Mouse (Mus musculus): ENCODE measurements at regions not wholly inside any gene's neighbourhood (a gene's known extent, or its start where the extent isn't known, plus 50 kb on each side); places are given as distances from the start of the nearest gene placed in this dataset.

GRCm38 (mm10) chr14:62003013-62003781 lies 289.2 kb upstream of the Rnaseh2b start:
- Histone ChIP-seq H3K27me3 (replicated peaks) (no peaks in the 10 kb centered on the region), H3K4me3 (replicated peaks in 1 of 3; ENCODE audit: low read depth in 2 of 3, low read length in 2 of 3, poor library complexity in 1 of 3) (no peak overlapping the region), H3K27ac (ENCODE audit: insufficient read depth, low read depth) (no peak overlapping the region), H3K4me1 (ENCODE audit: control insufficient read depth in 1 of 2, insufficient read depth in 2 of 2) (peaks cover 4 to 7% of the 10 kb centered on the region in 2 experiments; a peak in 3 of 4 replicates), H3K9ac (ENCODE audit: insufficient read depth, low read depth) (no peak overlapping the region), H3K36me3 (replicated peaks in 1 of 2; ENCODE audit: control insufficient read depth in 1 of 2, insufficient read depth in 1 of 2, low read length in 1 of 2) (no peaks in the 10 kb centered on the region), H3K79me2 (replicated peaks; ENCODE audit: control insufficient read depth, extremely low read depth, insufficient read depth, poor library complexity, severe bottlenecking) (no peaks in the 10 kb centered on the region), H3K4me2 (ENCODE audit: insufficient read depth, low read depth, poor library complexity, severe bottlenecking) (no peak overlapping the region), H3K9me3 (replicated peaks; ENCODE audit: low read length) (peaks cover 8% of the 10 kb centered on the region)
- in situ Hi-C loops (cut with MboI; ENCODE audit: low pct_ligation_motif_present, low pct_unique_long_range_greater_than_20kb, low sequenced_read_pairs), result no loop called here
- TF ChIP-seq CHD1 (IDR thresholded peaks at IDR 0.05; ENCODE audit: low read depth, low read length), result no peak
- TF ChIP-seq GABPA (IDR thresholded peaks at IDR 0.05; ENCODE audit: insufficient replicate concordance, low read depth, low read length), result no peak
- no peak for TF ChIP-seq UBTF (IDR thresholded peaks at IDR 0.05; ENCODE audit: low read depth, low read length)
- no peak for TF ChIP-seq USF2 (conservative IDR thresholded peaks at IDR 0.05; ENCODE audit: low read depth, low read length)
- no peak for TF ChIP-seq IRF4 (IDR thresholded peaks at IDR 0.05; ENCODE audit: low read depth, low read length)
- no peak for TF ChIP-seq ZNF384 (IDR thresholded peaks at IDR 0.05; ENCODE audit: low read depth, low read length)
- no peak for TF ChIP-seq MYC (IDR thresholded peaks at IDR 0.05; ENCODE audit: low read depth, low read length)
- DNase-seq (ENCODE audit: extremely low read depth), result no peak
- dilution Hi-C loops (cut with MboI; ENCODE audit: extremely low pct_ligation_motif_present, extremely low pct_unique_long_range_greater_than_20kb, low sequenced_read_pairs), result no loop called here

GRCm38 (mm10) chr14:62003797-62004196 lies 288.6 kb upstream of the Rnaseh2b start:
- TF ChIP-seq CHD2 (IDR thresholded peaks at IDR 0.05; ENCODE audit: low read length), result no peak
- TF ChIP-seq MAX (IDR thresholded peaks at IDR 0.05; ENCODE audit: low read length), result no peak
- no peak for TF ChIP-seq RCOR1 (conservative IDR thresholded peaks at IDR 0.05; ENCODE audit: low read depth, low read length)
- no peak for TF ChIP-seq MAFK (IDR thresholded peaks at IDR 0.05; ENCODE audit: insufficient replicate concordance, low read length)
- TF ChIP-seq SIN3A (IDR thresholded peaks at IDR 0.05; ENCODE audit: low read length), result no peak
- no peak for TF ChIP-seq NRF1 (IDR thresholded peaks at IDR 0.05; ENCODE audit: low read depth, low read length)
- TF ChIP-seq E2F4 (IDR thresholded peaks at IDR 0.05; ENCODE audit: insufficient replicate concordance, low read depth, low read length), result no peak
- TF ChIP-seq USF1 (IDR thresholded peaks at IDR 0.05; ENCODE audit: low read depth, low read length), result no peak
- no peak for TF ChIP-seq SMC3 (IDR thresholded peaks at IDR 0.05; ENCODE audit: low read depth, low read length)
- peaks cover 8% of the 10 kb centered on the region for H3K9me3 ChIP-seq (replicated peaks; ENCODE audit: low read length)
- no peak overlapping the region for H3K9ac ChIP-seq (ENCODE audit: insufficient read depth, low read depth)
- no peak overlapping the region for H3K27ac ChIP-seq (ENCODE audit: insufficient read depth, low read depth)
- H3K4me3 ChIP-seq (replicated peaks in 1 of 3; ENCODE audit: low read depth in 2 of 3, low read length in 2 of 3, poor library complexity in 1 of 3), result no peak overlapping the region
- no peaks in the 10 kb centered on the region for H3K27me3 ChIP-seq (replicated peaks)
- no peak overlapping the region for H3K4me2 ChIP-seq (ENCODE audit: insufficient read depth, low read depth, poor library complexity, severe bottlenecking)
- dilution Hi-C loops (cut with MboI; ENCODE audit: extremely low pct_ligation_motif_present, extremely low pct_unique_long_range_greater_than_20kb, low sequenced_read_pairs) (no loop called here), in situ Hi-C loops (cut with MboI; ENCODE audit: low pct_ligation_motif_present, low pct_unique_long_range_greater_than_20kb, low sequenced_read_pairs) (no loop called here)
- peaks cover 0 to under 1% of the 10 kb centered on the region in 2 experiments; a peak in 2 of 4 replicates for H3K4me1 ChIP-seq (ENCODE audit: control insufficient read depth in 1 of 2, insufficient read depth in 2 of 2)
- H3K79me2 ChIP-seq (replicated peaks; ENCODE audit: control insufficient read depth, extremely low read depth, insufficient read depth, poor library complexity, severe bottlenecking), result no peaks in the 10 kb centered on the region
- H3K36me3 ChIP-seq (replicated peaks in 1 of 2; ENCODE audit: control insufficient read depth in 1 of 2, insufficient read depth in 1 of 2, low read length in 1 of 2), result no peaks in the 10 kb centered on the region
- DNase-seq (ENCODE audit: extremely low read depth), result no peak

Data from CH12.LX (cell line).